Mouse (Mus musculus) liver, embryonic 14.5 days (tissue): ENCODE data around the gene Sema5a.

Experiments
- CTCF ChIP-seq: IDR thresholded peaks from 2 replicates; pipeline ENCODE4 v1.5.1; 2016; ENCODE audit warnings: antibody characterized with exemption, low read depth, control low read depth
- EP300 ChIP-seq: IDR thresholded peaks from 2 replicates; pipeline ENCODE4 v1.6.1; 2016; ENCODE audit warnings: antibody characterized with exemption, low read depth

GRCm38 (mm10) chr15:32514877-32515276 is 270.3 kb downstream of the Sema5a start:
- TF ChIP-seq CTCF (no peak), EP300 (no peak)
